In genomic region chr1:156864240-156864639, GRCm38 (mm10) we compare ENCODE assay signal across 13 mouse cellular contexts. TPM values are rescaled to one million over a fixed set of nuclear protein-coding genes. Genes with fewer than 3 reads are reported as not detected.
DNase-seq lines count a peak whose midpoint lies in the region; ATAC-seq and TF ChIP-seq lines count a peak whose summit lies in the region.
"Had no signal": no experiment of that assay in that cellular context is flagged by ENCODE, and none has a peak within 500 bp of the region (broad histone marks: within the 10 kb centered on the region; RNA-seq: fewer than 3 reads in every experiment).

No protein-coding gene starts in this region.

- peak overlapping the region; percentile 48; the same call in 1 of the 2 replicates for H3K27ac ChIP-seq in heart, embryonic 13.5 days (replicated peaks)
- no peak overlapping the region for H3K27ac ChIP-seq in heart, embryonic 11.5 days (ENCODE audit: low read depth, low read length)
- peak overlapping the region; percentile 27; the same call in 1 of the 2 replicates for H3K27ac ChIP-seq in lung, embryonic 15.5 days
- H3K27ac ChIP-seq in intestine, postnatal 0 days (ENCODE audit: low read depth, low read length): peak overlapping the region; percentile 8; the same call in 1 of the 2 replicates

- H3K4me3 ChIP-seq in heart, embryonic 13.5 days: no peak overlapping the region
- no peak overlapping the region for H3K4me3 ChIP-seq in heart, embryonic 11.5 days (ENCODE audit: low read depth, low read length)
- H3K4me3 ChIP-seq in lung, embryonic 15.5 days: no peak overlapping the region
- no peak overlapping the region for H3K4me3 ChIP-seq in intestine, postnatal 0 days (ENCODE audit: low read depth, low read length)

- ATAC-seq in heart, embryonic 13.5 days (ENCODE audit: extremely low read depth, insufficient number of reproducible peaks, low FRiP score, low TSS enrichment): no peak
- no peak for ATAC-seq in heart, embryonic 11.5 days (replicated peaks; ENCODE audit: insufficient number of reproducible peaks, low FRiP score, low TSS enrichment)
- peak; percentile 55; the same call in 1 of the 2 replicates for ATAC-seq in lung, embryonic 15.5 days (ENCODE audit: borderline replicate concordance, extremely low read depth, low FRiP score, low TSS enrichment)
- ATAC-seq in intestine, postnatal 0 days: no peak

- no peak for DNase-seq in lung, adult 18-20 months
- DNase-seq in brain, adult 2 months (ENCODE audit: low read depth, low spot score): peak; percentile 88
- DNase-seq in layer of hippocampus, postnatal 14 days (ENCODE audit: low spot score in 2 of 2): no peak
- no peak for DNase-seq in thymus, postnatal 14 days
- DNase-seq: cerebellum, adult 18-20 months; kidney, adult 8-10 months; liver; right cerebral cortex, postnatal 4 days; thymus, postnatal 4 days had no signal

- H3K9me3 ChIP-seq in heart, embryonic 13.5 days: no peaks in the 10 kb centered on the region
- H3K9me3 ChIP-seq in heart, embryonic 11.5 days (replicated peaks; ENCODE audit: control insufficient read depth, low read length): no peaks in the 10 kb centered on the region
- no peaks in the 10 kb centered on the region for H3K9me3 ChIP-seq in lung, embryonic 15.5 days
- H3K9me3 ChIP-seq in intestine, postnatal 0 days (ENCODE audit: control insufficient read depth): no peaks in the 10 kb centered on the region

- TF ChIP-seq CTCF in intestine, postnatal 0 days (IDR thresholded peaks at IDR 0.05; ENCODE audit: low read depth): no peak

- 50% methylated on average over 3 of the region's 3 CpGs for WGBS in heart, embryonic 13.5 days
- WGBS in heart, embryonic 11.5 days (ENCODE audit: insufficient replicate concordance): 64% methylated on average over 3 of the region's 3 CpGs
- 41% methylated on average over 3 of the region's 3 CpGs for WGBS in lung, embryonic 15.5 days
- 64% methylated on average over 3 of the region's 3 CpGs for WGBS in intestine, postnatal 0 days

- H3K4me1 ChIP-seq in heart, embryonic 13.5 days: peaks cover 48% of the 10 kb centered on the region
- peaks cover 24% of the 10 kb centered on the region for H3K4me1 ChIP-seq in heart, embryonic 11.5 days (ENCODE audit: control insufficient read depth, insufficient read depth, low read length)
- H3K4me1 ChIP-seq in lung, embryonic 15.5 days: peaks cover 21% of the 10 kb centered on the region
- 0 out of 2 replicates have a peak, but pooled peaks cover 6% of the 10 kb centered on the region for H3K4me1 ChIP-seq in intestine, postnatal 0 days (replicated peaks; ENCODE audit: control insufficient read depth, insufficient read depth, low read length)

- H3K4me2 ChIP-seq in heart, embryonic 13.5 days: no peak overlapping the region
- no peak overlapping the region for H3K4me2 ChIP-seq in heart, embryonic 11.5 days
- H3K4me2 ChIP-seq in lung, embryonic 15.5 days: no peak overlapping the region
- no peak overlapping the region for H3K4me2 ChIP-seq in intestine, postnatal 0 days (replicated peaks; ENCODE audit: low read depth)

- H3K27me3 ChIP-seq in heart, embryonic 13.5 days (replicated peaks): no peaks in the 10 kb centered on the region
- no peaks in the 10 kb centered on the region for H3K27me3 ChIP-seq in heart, embryonic 11.5 days (ENCODE audit: control insufficient read depth, insufficient read depth, low read length)
- no peaks in the 10 kb centered on the region for H3K27me3 ChIP-seq in lung, embryonic 15.5 days
- no peaks in the 10 kb centered on the region for H3K27me3 ChIP-seq in intestine, postnatal 0 days (replicated peaks; ENCODE audit: control insufficient read depth, insufficient read depth, low read length)

- no peaks in the 10 kb centered on the region for H3K36me3 ChIP-seq in heart, embryonic 13.5 days
- no peaks in the 10 kb centered on the region for H3K36me3 ChIP-seq in heart, embryonic 11.5 days (ENCODE audit: control insufficient read depth, insufficient read depth, low read length)
- H3K36me3 ChIP-seq in lung, embryonic 15.5 days: no peaks in the 10 kb centered on the region
- 0 out of 2 replicates have a peak, but pooled peaks cover 3% of the 10 kb centered on the region for H3K36me3 ChIP-seq in intestine, postnatal 0 days (ENCODE audit: control insufficient read depth, insufficient read depth)

- no peak overlapping the region for H3K9ac ChIP-seq in heart, embryonic 13.5 days
- H3K9ac ChIP-seq in heart, embryonic 11.5 days (ENCODE audit: low read depth, low read length): no peak overlapping the region
- H3K9ac ChIP-seq in lung, embryonic 15.5 days: no peak overlapping the region
- H3K9ac ChIP-seq in intestine, postnatal 0 days (ENCODE audit: low read depth, low read length): no peak overlapping the region

RNA-seq across cellular contexts. Expression of gene Angptl1, which starts 25.9 kb away (rescaled TPM):
- 2.7 and 2.8 TPM in 2 replicates for polyA plus RNA-seq in heart, embryonic 13.5 days (2015; fragmentation: Nextera tagmentation; extraction: Ambion mirVana)
- polyA plus RNA-seq in heart, embryonic 11.5 days (2014; fragmentation: Nextera tagmentation; extraction: Ambion mirVana): 2.6 and 3.0 TPM in 2 replicates
- polyA plus RNA-seq in lung, embryonic 15.5 days (2015; fragmentation: Nextera tagmentation; extraction: Ambion mirVana): 3.1 and 3.2 TPM in 2 replicates
- polyA plus RNA-seq in intestine, postnatal 0 days (2015; fragmentation: Nextera tagmentation; extraction: Ambion mirVana): 18.8 and 20.9 TPM in 2 replicates
- 1 to 10 TPM; 1.1 to 1.4 TPM for total RNA-seq in layer of hippocampus, postnatal 14 days (2021)
